Mouse (Mus musculus) hindbrain, embryonic 12.5 days (tissue): ENCODE measurements at regions not wholly inside any gene's neighbourhood (a gene's known extent, or its start where the extent isn't known, plus 50 kb on each side); places are given as distances from the start of the nearest gene placed in this dataset.

Experiments
- ATAC-seq: fragments of 200-750 bp; cut with Nextera tagmentation; 2 replicates; pipeline ENCODE4 v1.8.0; 2017; ENCODE audit warnings: moderate TSS enrichment; ENCODE audit not compliant: low FRiP score
- H3K27ac ChIP-seq: fragments of 300-500 bp; sonication (generic); 2 replicates; pipeline ENCODE4 v1.5.1; 2016; ENCODE audit warnings: mild to moderate bottlenecking
- H3K27me3 ChIP-seq: fragments of 300-500 bp; sonication (generic); 2 replicates; pipeline ENCODE4 v1.6.1; 2016; ENCODE audit warnings: mild to moderate bottlenecking
- H3K36me3 ChIP-seq: fragments of 300-500 bp; sonication (generic); 2 replicates; pipeline ENCODE4 v1.6.1; 2016; ENCODE audit warnings: mild to moderate bottlenecking
- H3K4me1 ChIP-seq: fragments of 300-500 bp; sonication (generic); 2 replicates; pipeline ENCODE4 v1.6.1; 2016
- H3K4me2 ChIP-seq: fragments of 300-500 bp; sonication (generic); replicated peaks from 2 replicates; pipeline ENCODE4 v1.6.1; 2016; ENCODE audit warnings: mild to moderate bottlenecking
- H3K4me3 ChIP-seq: fragments of 300-500 bp; sonication (generic); 2 replicates; pipeline ENCODE4 v1.5.1; 2016; ENCODE audit warnings: mild to moderate bottlenecking
- H3K9ac ChIP-seq: fragments of 300-500 bp; sonication (generic); 2 replicates; pipeline ENCODE4 v1.6.1; 2016; ENCODE audit warnings: mild to moderate bottlenecking, moderate library complexity
- H3K9me3 ChIP-seq: fragments of 300-500 bp; sonication (generic); replicated peaks from 2 replicates; pipeline ENCODE4 v1.6.1; 2016; ENCODE audit warnings: mild to moderate bottlenecking
- WGBS: fragments of 180-500 bp; shearing (Covaris S2); methylation state at CpG from one replicate; pipeline ENCODE4 v1.1.7; 2016; 5-methylcytosine and 5-hydroxymethylcytosine counted together

GRCm38 (mm10) chr6:81608637-81609036 is 314.8 kb upstream of the Gcfc2 start:
- ATAC-seq: no peak
- H3K4me3 ChIP-seq: no peak overlapping the region
- H3K27ac ChIP-seq: no peak overlapping the region
- H3K4me1 ChIP-seq: no peaks in the 10 kb centered on the region
- H3K36me3 ChIP-seq: no peaks in the 10 kb centered on the region
- 63% methylated on average over 1 of the region's 1 CpGs for WGBS
- H3K9me3 ChIP-seq: no peaks in the 10 kb centered on the region
- H3K4me2 ChIP-seq: no peak overlapping the region
- no peaks in the 10 kb centered on the region for H3K27me3 ChIP-seq
- H3K9ac ChIP-seq: no peak overlapping the region

GRCm38 (mm10) chr6:81611980-81612379 is 311.5 kb upstream of the Gcfc2 start:
- Histone ChIP-seq H3K9ac (no peak overlapping the region), H3K27me3 (no peaks in the 10 kb centered on the region), H3K9me3 (no peaks in the 10 kb centered on the region), H3K36me3 (no peaks in the 10 kb centered on the region), H3K4me2 (no peak overlapping the region), H3K4me3 (no peak overlapping the region), H3K27ac (no peak overlapping the region), H3K4me1 (no peaks in the 10 kb centered on the region)
- no peak for ATAC-seq
- 88% methylated on average over 6 of the region's 6 CpGs for WGBS

- H3K27me3 ChIP-seq: no peaks in the 10 kb centered on the region
- H3K9ac ChIP-seq: no peak overlapping the region
- H3K9me3 ChIP-seq: no peaks in the 10 kb centered on the region
- H3K4me3 ChIP-seq: no peak overlapping the region
- no peak overlapping the region for H3K4me2 ChIP-seq
- WGBS: 74% methylated on average over 2 of the region's 2 CpGs
- H3K27ac ChIP-seq: no peak overlapping the region
- no peaks in the 10 kb centered on the region for H3K36me3 ChIP-seq
- no peak for ATAC-seq
- no peaks in the 10 kb centered on the region for H3K4me1 ChIP-seq
These were observed 305.5 kb upstream of the Gcfc2 start for GRCm38 (mm10) chr6:81618018-81618417.

GRCm38 (mm10) chr6:81621028-81621427 is 302.4 kb upstream of the Gcfc2 start:
- Histone ChIP-seq H3K4me3 (no peak overlapping the region), H3K9me3 (no peaks in the 10 kb centered on the region), H3K9ac (no peak overlapping the region), H3K36me3 (no peaks in the 10 kb centered on the region), H3K4me1 (no peaks in the 10 kb centered on the region), H3K27ac (no peak overlapping the region), H3K4me2 (no peak overlapping the region), H3K27me3 (no peaks in the 10 kb centered on the region)
- 96% methylated on average over 4 of the region's 4 CpGs for WGBS
- no peak for ATAC-seq

GRCm38 (mm10) chr6:81622714-81623113 is 300.8 kb upstream of the Gcfc2 start:
- Histone ChIP-seq H3K9me3 (no peaks in the 10 kb centered on the region), H3K4me3 (no peak overlapping the region), H3K4me2 (no peak overlapping the region), H3K9ac (no peak overlapping the region), H3K4me1 (no peaks in the 10 kb centered on the region), H3K36me3 (no peaks in the 10 kb centered on the region), H3K27me3 (no peaks in the 10 kb centered on the region), H3K27ac (no peak overlapping the region)
- 86% methylated on average over 5 of the region's 5 CpGs for WGBS
- ATAC-seq: no peak

- Histone ChIP-seq H3K4me1 (no peaks in the 10 kb centered on the region), H3K9me3 (no peaks in the 10 kb centered on the region), H3K27me3 (no peaks in the 10 kb centered on the region), H3K4me3 (no peak overlapping the region), H3K9ac (no peak overlapping the region), H3K36me3 (no peaks in the 10 kb centered on the region), H3K27ac (no peak overlapping the region), H3K4me2 (no peak overlapping the region)
- WGBS: 61% methylated on average over 5 of the region's 5 CpGs
- ATAC-seq: no peak
These were observed 298.5 kb upstream of the Gcfc2 start for GRCm38 (mm10) chr6:81625016-81625415.

- H3K27ac ChIP-seq: no peak overlapping the region
- no peaks in the 10 kb centered on the region for H3K27me3 ChIP-seq
- WGBS: 56% methylated on average over 3 of the region's 3 CpGs
- no peaks in the 10 kb centered on the region for H3K9me3 ChIP-seq
- no peak overlapping the region for H3K9ac ChIP-seq
- no peak overlapping the region for H3K4me2 ChIP-seq
- no peak for ATAC-seq
- H3K4me1 ChIP-seq: 0 out of 2 replicates have a peak, but pooled peaks cover 3% of the 10 kb centered on the region
- no peaks in the 10 kb centered on the region for H3K36me3 ChIP-seq
- H3K4me3 ChIP-seq: no peak overlapping the region
These were observed 289.9 kb upstream of the Gcfc2 start for GRCm38 (mm10) chr6:81633586-81633985.

GRCm38 (mm10) chr6:81647615-81648375 is 275.7 kb upstream of the Gcfc2 start:
- 86% methylated on average over 3 of the region's 3 CpGs for WGBS
- no peaks in the 10 kb centered on the region for H3K27me3 ChIP-seq
- no peak overlapping the region for H3K4me3 ChIP-seq
- no peak for ATAC-seq
- H3K9ac ChIP-seq: no peak overlapping the region
- H3K27ac ChIP-seq: no peak overlapping the region
- no peaks in the 10 kb centered on the region for H3K4me1 ChIP-seq
- H3K9me3 ChIP-seq: no peaks in the 10 kb centered on the region
- no peaks in the 10 kb centered on the region for H3K36me3 ChIP-seq
- no peak overlapping the region for H3K4me2 ChIP-seq

- H3K4me1 ChIP-seq: no peaks in the 10 kb centered on the region
- H3K27ac ChIP-seq: no peak overlapping the region
- no peak overlapping the region for H3K9ac ChIP-seq
- H3K27me3 ChIP-seq: no peaks in the 10 kb centered on the region
- no peak overlapping the region for H3K4me2 ChIP-seq
- H3K36me3 ChIP-seq: no peaks in the 10 kb centered on the region
- WGBS: 71% methylated on average over 2 of the region's 2 CpGs
- H3K9me3 ChIP-seq: no peaks in the 10 kb centered on the region
- H3K4me3 ChIP-seq: no peak overlapping the region
- ATAC-seq: no peak
These were observed 271.6 kb upstream of the Gcfc2 start for GRCm38 (mm10) chr6:81651856-81652255.

- Histone ChIP-seq H3K9ac (no peak overlapping the region), H3K27ac (no peak overlapping the region), H3K27me3 (no peaks in the 10 kb centered on the region), H3K4me2 (no peak overlapping the region), H3K4me1 (peaks cover 3% of the 10 kb centered on the region), H3K36me3 (no peaks in the 10 kb centered on the region), H3K4me3 (no peak overlapping the region), H3K9me3 (no peaks in the 10 kb centered on the region)
- 91% methylated on average over 2 of the region's 2 CpGs for WGBS
- ATAC-seq: no peak
These were observed 268.3 kb upstream of the Gcfc2 start for GRCm38 (mm10) chr6:81655205-81655604.

- Histone ChIP-seq H3K4me2 (peak overlapping the region; percentile 35), H3K36me3 (no peaks in the 10 kb centered on the region), H3K9ac (no peak overlapping the region), H3K27me3 (no peaks in the 10 kb centered on the region), H3K27ac (peak overlapping the region; percentile 83), H3K4me1 (peaks cover 9% of the 10 kb centered on the region), H3K9me3 (no peaks in the 10 kb centered on the region), H3K4me3 (no peak overlapping the region)
- WGBS: 28% methylated on average over 17 of the region's 17 CpGs
- ATAC-seq: peak; percentile 88
These were observed 262.7 kb upstream of the Gcfc2 start for GRCm38 (mm10) chr6:81660478-81661395.

GRCm38 (mm10) chr6:81668944-81669343 is 254.5 kb upstream of the Gcfc2 start:
- no peak overlapping the region for H3K4me3 ChIP-seq
- no peak for ATAC-seq
- WGBS: 76% methylated on average over 1 of the region's 1 CpGs

More at GRCm38 (mm10) chr6:81668944-81669343, 254.5 kb upstream of the Gcfc2 start:
- Histone ChIP-seq H3K9me3 (no peaks in the 10 kb centered on the region), H3K27me3 (no peaks in the 10 kb centered on the region), H3K4me1 (no peaks in the 10 kb centered on the region), H3K4me2 (no peak overlapping the region), H3K9ac (no peak overlapping the region), H3K27ac (no peak overlapping the region), H3K36me3 (no peaks in the 10 kb centered on the region)
